Mouse (Mus musculus): ENCODE measurements around the gene Tnc. TPM values are rescaled to one million over a fixed set of nuclear protein-coding genes. Genes with fewer than 3 reads are reported as not detected.

Tnc gene
- total RNA-seq (2021): under 1 TPM; 0.16 to 0.41 TPM
- 0.79 and 1.00 TPM in 2 replicates for polyA plus RNA-seq (2012; rRNA removed)
- long read RNA-seq: 0 reads

GRCm38 (mm10) chr4:64046831-64047493 lies at the start of gene Tnc:
Gene Tnc (minus strand): TSS chr4:64047015.
- H3K36me3 ChIP-seq (ENCODE audit: control insufficient read depth, insufficient read depth, low read length): no peaks in the 10 kb centered on the region

GRCm38 (mm10) chr4:64094221-64094620 lies 47.4 kb upstream of the Tnc start:
- H3K4me1 ChIP-seq (ENCODE audit: control insufficient read depth, insufficient read depth, low read length): no peaks in the 10 kb centered on the region
- no peak overlapping the region for H3K4me3 ChIP-seq
- no peak overlapping the region for H3K9ac ChIP-seq (ENCODE audit: low read depth, low read length)
- intact Hi-C loops (cut with DNase I): no loop called here
- 64% methylated on average over 5 of the region's 5 CpGs for WGBS
- H3K36me3 ChIP-seq (ENCODE audit: control insufficient read depth, insufficient read depth, low read length): no peaks in the 10 kb centered on the region
- H3K79me2 ChIP-seq (replicated peaks; ENCODE audit: control insufficient read depth, insufficient read depth, low read length): no peaks in the 10 kb centered on the region
- H3K27me3 ChIP-seq (ENCODE audit: control insufficient read depth, insufficient read depth, low read length): no peaks in the 10 kb centered on the region
- no peak overlapping the region for H3K27ac ChIP-seq
- TF ChIP-seq CTCF (IDR thresholded peaks at IDR 0.05): no peak
- no peak for TF ChIP-seq EP300 (IDR thresholded peaks at IDR 0.05; ENCODE audit: insufficient read depth, low read depth, low read length)
- no peak for TF ChIP-seq POLR2A (IDR thresholded peaks at IDR 0.05; ENCODE audit: insufficient read depth, low read depth, low read length)
- no peak for DNase-seq

More at GRCm38 (mm10) chr4:64046831-64047493, at the start of gene Tnc:
- peaks cover 3% of the 10 kb centered on the region for H3K4me1 ChIP-seq (ENCODE audit: control insufficient read depth, insufficient read depth, low read length)
- H3K27me3 ChIP-seq (ENCODE audit: control insufficient read depth, insufficient read depth, low read length): no peaks in the 10 kb centered on the region; the same call in 1 of the 2 replicates
- H3K79me2 ChIP-seq (replicated peaks; ENCODE audit: control insufficient read depth, insufficient read depth, low read length): no peaks in the 10 kb centered on the region
- 0 out of 2 replicates have a peak within 1 kb of the TSS, but pooled peaks have one; percentile 19 for H3K4me3 ChIP-seq
- H3K27ac ChIP-seq: no peak within 1 kb of the TSS
- H3K9ac ChIP-seq (ENCODE audit: low read depth, low read length): 0 out of 2 replicates have a peak within 1 kb of the TSS, but pooled peaks have one; percentile 6
- 1% methylated on average over 26 of the region's 26 CpGs for WGBS
- intact Hi-C loops (cut with DNase I): no loop called here
- peak; percentile 26 to 32 for DNase-seq
- TF ChIP-seq EP300 (IDR thresholded peaks at IDR 0.05; ENCODE audit: insufficient read depth, low read depth, low read length): no peak
- no peak for TF ChIP-seq POLR2A (IDR thresholded peaks at IDR 0.05; ENCODE audit: insufficient read depth, low read depth, low read length)
- TF ChIP-seq CTCF (IDR thresholded peaks at IDR 0.05): no peak

- H3K4me1 ChIP-seq (ENCODE audit: control insufficient read depth, insufficient read depth, low read length): no peaks in the 10 kb centered on the region
- no peaks in the 10 kb centered on the region for H3K27me3 ChIP-seq (ENCODE audit: control insufficient read depth, insufficient read depth, low read length)
- no peak overlapping the region for H3K4me3 ChIP-seq
- H3K79me2 ChIP-seq (replicated peaks; ENCODE audit: control insufficient read depth, insufficient read depth, low read length): no peaks in the 10 kb centered on the region
- no peak overlapping the region for H3K27ac ChIP-seq
- 7% methylated on average over 1 of the region's 1 CpGs for WGBS
- H3K36me3 ChIP-seq (ENCODE audit: control insufficient read depth, insufficient read depth, low read length): no peaks in the 10 kb centered on the region
- intact Hi-C loops (cut with DNase I): no loop called here
- TF ChIP-seq POLR2A (IDR thresholded peaks at IDR 0.05; ENCODE audit: insufficient read depth, low read depth, low read length): no peak
- TF ChIP-seq EP300 (IDR thresholded peaks at IDR 0.05; ENCODE audit: insufficient read depth, low read depth, low read length): no peak
- TF ChIP-seq CTCF (IDR thresholded peaks at IDR 0.05): no peak
- H3K9ac ChIP-seq (ENCODE audit: low read depth, low read length): no peak overlapping the region
- no peak for DNase-seq
These were observed 46.0 kb upstream of the Tnc start for GRCm38 (mm10) chr4:64092857-64093256.

- WGBS: 68% methylated on average over 2 of the region's 2 CpGs
- Histone ChIP-seq H3K27ac (no peak overlapping the region), H3K36me3 (ENCODE audit: control insufficient read depth, insufficient read depth, low read length) (no peaks in the 10 kb centered on the region), H3K9ac (ENCODE audit: low read depth, low read length) (no peak overlapping the region), H3K79me2 (replicated peaks; ENCODE audit: control insufficient read depth, insufficient read depth, low read length) (no peaks in the 10 kb centered on the region), H3K27me3 (ENCODE audit: control insufficient read depth, insufficient read depth, low read length) (no peaks in the 10 kb centered on the region), H3K4me3 (no peak overlapping the region), H3K4me1 (ENCODE audit: control insufficient read depth, insufficient read depth, low read length) (no peaks in the 10 kb centered on the region)
- intact Hi-C loops (cut with DNase I): no loop called here
- TF ChIP-seq CTCF (IDR thresholded peaks at IDR 0.05) (no peak), EP300 (IDR thresholded peaks at IDR 0.05; ENCODE audit: insufficient read depth, low read depth, low read length) (no peak)
- DNase-seq: no peak
These were observed 42.6 kb upstream of the Tnc start for GRCm38 (mm10) chr4:64089378-64089777.

DNA sequence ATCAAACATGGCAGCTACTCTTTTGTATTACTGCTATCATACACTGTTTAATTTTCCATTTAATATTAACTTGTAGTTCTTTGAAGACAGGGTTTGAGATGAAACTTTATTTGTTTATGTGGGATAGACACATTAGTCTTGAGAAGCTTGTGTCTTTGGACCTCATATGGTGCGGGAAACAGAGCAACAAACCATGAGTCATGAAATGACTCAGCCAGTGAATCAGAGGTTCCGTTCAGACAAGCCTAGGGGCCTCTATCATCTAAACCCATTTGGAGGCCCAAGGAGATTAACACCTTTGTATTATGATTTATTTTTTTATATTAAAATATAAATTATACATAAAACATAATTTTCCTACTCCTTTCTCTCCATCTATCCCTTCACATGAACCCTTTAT lies 40.9 kb upstream of the Tnc start:
- no peak overlapping the region for H3K27ac ChIP-seq
- H3K27me3 ChIP-seq (ENCODE audit: control insufficient read depth, insufficient read depth, low read length): no peaks in the 10 kb centered on the region
- H3K4me1 ChIP-seq (ENCODE audit: control insufficient read depth, insufficient read depth, low read length): no peaks in the 10 kb centered on the region
- TF ChIP-seq EP300 (IDR thresholded peaks at IDR 0.05; ENCODE audit: insufficient read depth, low read depth, low read length): no peak
- no peak for TF ChIP-seq POLR2A (IDR thresholded peaks at IDR 0.05; ENCODE audit: insufficient read depth, low read depth, low read length)
- H3K4me3 ChIP-seq: no peak overlapping the region
- no peak for DNase-seq
- no peak overlapping the region for H3K9ac ChIP-seq (ENCODE audit: low read depth, low read length)
- 69% methylated on average over 2 of the region's 2 CpGs for WGBS
- no peaks in the 10 kb centered on the region for H3K36me3 ChIP-seq (ENCODE audit: control insufficient read depth, insufficient read depth, low read length)
- intact Hi-C loops (cut with DNase I): no loop called here
- H3K79me2 ChIP-seq (replicated peaks; ENCODE audit: control insufficient read depth, insufficient read depth, low read length): no peaks in the 10 kb centered on the region

GRCm38 (mm10) chr4:64085993-64086567 lies 39.3 kb upstream of the Tnc start:
- Histone ChIP-seq H3K4me3 (no peak overlapping the region), H3K79me2 (replicated peaks; ENCODE audit: control insufficient read depth, insufficient read depth, low read length) (no peaks in the 10 kb centered on the region), H3K4me1 (ENCODE audit: control insufficient read depth, insufficient read depth, low read length) (no peaks in the 10 kb centered on the region), H3K9ac (ENCODE audit: low read depth, low read length) (no peak overlapping the region), H3K36me3 (ENCODE audit: control insufficient read depth, insufficient read depth, low read length) (no peaks in the 10 kb centered on the region), H3K27ac (no peak overlapping the region), H3K27me3 (ENCODE audit: control insufficient read depth, insufficient read depth, low read length) (no peaks in the 10 kb centered on the region)
- intact Hi-C loops (cut with DNase I): no loop called here
- TF ChIP-seq POLR2A (IDR thresholded peaks at IDR 0.05; ENCODE audit: insufficient read depth, low read depth, low read length): no peak
- no peak for TF ChIP-seq EP300 (IDR thresholded peaks at IDR 0.05; ENCODE audit: insufficient read depth, low read depth, low read length)
- no peak for TF ChIP-seq CTCF (IDR thresholded peaks at IDR 0.05)
- DNase-seq: no peak
- WGBS: 83% methylated on average over 1 of the region's 1 CpGs

Data from heart, adult 2 months (tissue).